Mouse (Mus musculus): ENCODE results near the gene Krt79.
A peak's percentile ranks its signal among the peaks of the same experiment; 100 is the strongest.

Gene Krt79

GRCm38 (mm10) chr15:101940274-101940829 lies at the start of gene Krt79:
TSS of gene Krt79 (minus strand) at chr15:101940324.
- DNase-seq (ENCODE audit: low spot score in 2 of 2): no peak

- no peak for DNase-seq (ENCODE audit: low spot score in 2 of 2)
Measured at GRCm38 (mm10) chr15:101988714-101989113, 48.6 kb upstream of the Krt79 start.

- DNase-seq (ENCODE audit: low spot score in 2 of 2): peak; percentile 66 to 76
Measured at GRCm38 (mm10) chr15:101988119-101988518, 48.0 kb upstream of the Krt79 start.

GRCm38 (mm10) chr15:101984746-101985145 lies 44.6 kb upstream of the Krt79 start:
- no peak for DNase-seq (ENCODE audit: low spot score in 2 of 2)

GRCm38 (mm10) chr15:101983949-101984601 lies 44.0 kb upstream of the Krt79 start:
- peak; percentile 86 to 88 for DNase-seq (ENCODE audit: low spot score in 2 of 2)

- no peak for DNase-seq (ENCODE audit: low spot score in 2 of 2)
Measured at GRCm38 (mm10) chr15:101983315-101983948, 43.3 kb upstream of the Krt79 start.

- no peak for DNase-seq (ENCODE audit: low spot score in 2 of 2)
Measured at GRCm38 (mm10) chr15:101980849-101981248, 40.7 kb upstream of the Krt79 start.

GRCm38 (mm10) chr15:101977043-101977726 lies 37.1 kb upstream of the Krt79 start:
- DNase-seq (ENCODE audit: low spot score in 2 of 2): peak; percentile 61 to 67

- DNase-seq (ENCODE audit: low spot score in 2 of 2): no peak
Measured at GRCm38 (mm10) chr15:101976641-101977040, 36.5 kb upstream of the Krt79 start.

- DNase-seq (ENCODE audit: low spot score in 2 of 2): no peak
Measured at GRCm38 (mm10) chr15:101976023-101976422, 35.9 kb upstream of the Krt79 start.

GRCm38 (mm10) chr15:101974083-101974845 lies 34.1 kb upstream of the Krt79 start:
- DNase-seq (ENCODE audit: low spot score in 2 of 2): no peak

GRCm38 (mm10) chr15:101973414-101974077 lies 33.4 kb upstream of the Krt79 start:
- DNase-seq (ENCODE audit: low spot score in 2 of 2): peak; percentile 90

GRCm38 (mm10) chr15:101970536-101970935 lies 30.4 kb upstream of the Krt79 start:
- no peak for DNase-seq (ENCODE audit: low spot score in 2 of 2)

GRCm38 (mm10) chr15:101966808-101967207 lies 26.7 kb upstream of the Krt79 start:
- DNase-seq (ENCODE audit: low spot score in 2 of 2): no peak

- no peak for DNase-seq (ENCODE audit: low spot score in 2 of 2)
Measured at GRCm38 (mm10) chr15:101958891-101959290, 18.8 kb upstream of the Krt79 start.

GRCm38 (mm10) chr15:101954187-101954586 lies 14.1 kb upstream of the Krt79 start, which contains the start of gene Krt78:
TSS of gene Krt78 (minus strand) at chr15:101954287.
- DNase-seq (ENCODE audit: low spot score in 2 of 2): no peak

GRCm38 (mm10) chr15:101952733-101953474 lies 12.8 kb upstream of the Krt79 start:
- DNase-seq (ENCODE audit: low spot score in 2 of 2): no peak

GRCm38 (mm10) chr15:101945430-101945829 lies 5.3 kb upstream of the Krt79 start:
- DNase-seq (ENCODE audit: low spot score in 2 of 2): no peak

GRCm38 (mm10) chr15:101941948-101942347 lies 1.8 kb upstream of the Krt79 start:
- no peak for DNase-seq (ENCODE audit: low spot score in 2 of 2)

- no peak for DNase-seq (ENCODE audit: low spot score in 2 of 2)
Measured at GRCm38 (mm10) chr15:101938600-101939308, 1.4 kb downstream of the Krt79 start.
